Comparison of ENCODE assay signal across 10 mouse cellular contexts in genomic region chr13:49087420-49087819, GRCm38 (mm10).
DNase-seq lines count a peak whose midpoint lies in the region; ATAC-seq and TF ChIP-seq lines count a peak whose summit lies in the region.
"Had no signal": no experiment of that assay in that cellular context is flagged by ENCODE, and none has a peak within 500 bp of the region (broad histone marks: within the 10 kb centered on the region; RNA-seq: fewer than 3 reads in every experiment).

No protein-coding gene starts in this region.

- TF ChIP-seq POLR2A in liver, adult 2 months (IDR thresholded peaks at IDR 0.05; ENCODE audit: extremely low read depth, insufficient read depth, low read length): no peak

- no peak overlapping the region for H3K4me2 ChIP-seq in liver, embryonic 11.5 days
- H3K4me2 ChIP-seq: limb, embryonic 15.5 days had no signal

- no peaks in the 10 kb centered on the region for H3K27me3 ChIP-seq in liver, adult 2 months (ENCODE audit: control insufficient read depth, insufficient read depth, low read length)
- no peaks in the 10 kb centered on the region for H3K27me3 ChIP-seq in liver, embryonic 11.5 days (replicated peaks; ENCODE audit: control insufficient read depth, insufficient read depth, low read length)
- H3K27me3 ChIP-seq: limb, embryonic 15.5 days had no signal

- no peak for ATAC-seq in liver, embryonic 11.5 days (replicated peaks; ENCODE audit: low FRiP score)
- ATAC-seq: intestine, embryonic 16.5 days had no signal

- H3K79me2 ChIP-seq in liver, adult 2 months (ENCODE audit: control insufficient read depth, insufficient read depth, low read length): no peaks in the 10 kb centered on the region

- H3K36me3 ChIP-seq in liver, adult 2 months (ENCODE audit: control insufficient read depth, insufficient read depth, low read length): no peaks in the 10 kb centered on the region
- H3K36me3 ChIP-seq in liver, embryonic 11.5 days (ENCODE audit: control insufficient read depth, insufficient read depth, low read length): no peaks in the 10 kb centered on the region

- TF ChIP-seq CTCF in liver, adult 2 months (IDR thresholded peaks at IDR 0.05; ENCODE audit: low read depth, low read length): no peak

- no peaks in the 10 kb centered on the region for H3K9me3 ChIP-seq in liver, embryonic 11.5 days (ENCODE audit: control insufficient read depth, low read length)
- H3K9me3 ChIP-seq: limb, embryonic 15.5 days had no signal

- no peak overlapping the region for H3K27ac ChIP-seq in liver, adult 2 months (replicated peaks; ENCODE audit: insufficient read depth, low read depth, low read length)
- H3K27ac ChIP-seq in liver, embryonic 11.5 days (ENCODE audit: low read depth, low read length): no peak overlapping the region
- H3K27ac ChIP-seq: limb, embryonic 15.5 days had no signal

- no peak overlapping the region for H3K4me3 ChIP-seq in liver, adult 2 months (ENCODE audit: insufficient read depth, low read depth, low read length)
- H3K4me3 ChIP-seq in liver, embryonic 11.5 days (ENCODE audit: low read depth, low read length): no peak overlapping the region
- H3K4me3 ChIP-seq: limb, embryonic 15.5 days had no signal

- DNase-seq in liver, adult 2 months (ENCODE audit: extremely low read depth, low read depth, low spot score): peak; percentile 33
- DNase-seq in liver, embryonic 11.5 days (ENCODE audit: low spot score): no peak
- peak; percentile 68 to 69 for DNase-seq in cerebellum, adult 18-20 months
- DNase-seq in gastrocnemius, postnatal 10 days: peak; percentile 35
- DNase-seq in kidney, postnatal 10 days: peak; percentile 55
- DNase-seq in layer of hippocampus, postnatal 36 days: no peak
- DNase-seq in spleen, adult 12 weeks (ENCODE audit: low spot score): no peak
- no peak for DNase-seq in thymus, adult 18-20 months

- 41% methylated on average over 7 of the region's 7 CpGs for WGBS in liver, adult 2 months
- WGBS in liver, embryonic 11.5 days: 84% methylated on average over 7 of the region's 7 CpGs

- no peaks in the 10 kb centered on the region for H3K4me1 ChIP-seq in liver, adult 2 months (ENCODE audit: control insufficient read depth, insufficient read depth, low read length)
- H3K4me1 ChIP-seq in liver, embryonic 11.5 days (replicated peaks; ENCODE audit: control insufficient read depth, insufficient read depth, low read length): no peaks in the 10 kb centered on the region

- H3K9ac ChIP-seq in liver, adult 2 months (ENCODE audit: low read depth, low read length): no peak overlapping the region
- no peak overlapping the region for H3K9ac ChIP-seq in liver, embryonic 11.5 days (ENCODE audit: low read depth, low read length)
- H3K9ac ChIP-seq: limb, embryonic 15.5 days had no signal

Comparison
In these comparisons a context has a peak if more than half of its experiments do, and no peak if none do; other contexts are left out.
1. DNase-seq: peak in liver, adult 2 months (single experiment), cerebellum, adult 18-20 months (2 of 2), gastrocnemius, postnatal 10 days (single experiment) and kidney, postnatal 10 days (single experiment); none in liver, embryonic 11.5 days (single experiment), layer of hippocampus, postnatal 36 days (0 of 2), spleen, adult 12 weeks (single experiment) and thymus, adult 18-20 months (0 of 2).